Mouse (Mus musculus) CH12.LX (cell line): ENCODE measurements around the gene Ubn2. TPM values are rescaled to one million over a fixed set of nuclear protein-coding genes. Genes with fewer than 3 reads are reported as not detected.

Source experiments
- DNase-seq: peaks from one replicate; pipeline ENCODE4 v3.0.0-alpha.2; 2013; ENCODE audit errors: extremely low read depth
- H3K27ac ChIP-seq: 2 replicates; pipeline ENCODE4 v1.5.1; 2012; ENCODE audit warnings: low read depth, mild to moderate bottlenecking, control low read depth, moderate library complexity; ENCODE audit not compliant: insufficient read depth
- H3K27me3 ChIP-seq: replicated peaks from 2 replicates; pipeline ENCODE3; 2012; ENCODE audit warnings: inconsistent platforms
- H3K36me3 ChIP-seq, 2 experiments: replicated peaks in 1 of 2; 2 replicates each; pipeline versions ENCODE3 to v1.6.1; 2012; ENCODE audit warnings: inconsistent platforms in 1 of 2, low read length in 1 of 2, mild to moderate bottlenecking in 1 of 2, mixed read lengths in 1 of 2, moderate library complexity in 1 of 2; ENCODE audit not compliant: control insufficient read depth in 1 of 2, insufficient read depth in 1 of 2
- H3K4me1 ChIP-seq, 2 experiments: 2 replicates each; pipeline ENCODE4 v1.6.1; 2012; ENCODE audit warnings: inconsistent platforms in 1 of 2, moderate library complexity in 1 of 2; ENCODE audit not compliant: insufficient read depth in 2 of 2, control insufficient read depth in 1 of 2
- H3K4me2 ChIP-seq: 2 replicates; pipeline ENCODE4 v1.6.1; 2012; ENCODE audit warnings: low read depth, mild to moderate bottlenecking, control low read depth; ENCODE audit not compliant: poor library complexity, insufficient read depth, severe bottlenecking
- H3K4me3 ChIP-seq, 3 experiments: fragments of 150-350 bp in 1 of 3; sonication (generic) in 1 of 3; replicated peaks in 1 of 3; 2 replicates each; pipeline versions ENCODE3 to v1.5.1; 2011 to 2012; ENCODE audit warnings: low read depth in 2 of 3, low read length in 2 of 3, mild to moderate bottlenecking in 2 of 3, moderate library complexity in 2 of 3, control low read depth in 1 of 3, improper control_type of control experiment in 1 of 3, inconsistent platforms in 1 of 3, mixed read lengths in 1 of 3; ENCODE audit not compliant: poor library complexity in 1 of 3
- H3K79me2 ChIP-seq: replicated peaks from 2 replicates; pipeline ENCODE4 v1.6.1; 2012; ENCODE audit warnings: mild to moderate bottlenecking, moderate library complexity; ENCODE audit not compliant: control insufficient read depth, poor library complexity, insufficient read depth, severe bottlenecking; ENCODE audit errors: extremely low read depth
- H3K9ac ChIP-seq: 2 replicates; pipeline ENCODE4 v1.6.1; 2012; ENCODE audit warnings: low read depth, mild to moderate bottlenecking, control low read depth, moderate library complexity; ENCODE audit not compliant: insufficient read depth
- H3K9me3 ChIP-seq: replicated peaks from 2 replicates; pipeline ENCODE3; 2012; ENCODE audit warnings: low read length, inconsistent platforms, mixed read lengths
- BHLHE40 ChIP-seq: IDR thresholded peaks from 2 replicates; pipeline ENCODE4 v1.6.1; 2011; ENCODE audit warnings: mild to moderate bottlenecking, low read depth, low read length, improper control_type of control experiment
- CHD1 ChIP-seq: IDR thresholded peaks from 2 replicates; pipeline ENCODE4 v1.6.1; 2012; ENCODE audit warnings: low read depth, low read length, improper control_type of control experiment, inconsistent platforms
- CTCF ChIP-seq, 2 experiments: IDR thresholded peaks in 1 of 2; conservative IDR thresholded peaks in 1 of 2; 2 replicates each; pipeline ENCODE4 v1.5.1; 2011 to 2012; ENCODE audit warnings: low read depth in 2 of 2, low read length in 2 of 2, improper control_type of control experiment in 1 of 2, inconsistent platforms in 1 of 2, mild to moderate bottlenecking in 1 of 2, moderate library complexity in 1 of 2
- JUN ChIP-seq: IDR thresholded peaks from 2 replicates; pipeline ENCODE4 v1.6.1; 2011; ENCODE audit warnings: low read depth, mild to moderate bottlenecking, low read length, improper control_type of control experiment, moderate library complexity; ENCODE audit not compliant: insufficient read depth
- MAFK ChIP-seq: IDR thresholded peaks from 2 replicates; pipeline ENCODE4 v1.6.1; 2011; ENCODE audit warnings: low read length, improper control_type of control experiment; ENCODE audit not compliant: insufficient replicate concordance
- MAX ChIP-seq: IDR thresholded peaks from 2 replicates; pipeline ENCODE4 v1.6.1; 2011; ENCODE audit warnings: low read length, improper control_type of control experiment
- MYC ChIP-seq: IDR thresholded peaks from 2 replicates; pipeline ENCODE4 v1.6.1; 2011; ENCODE audit warnings: low read depth, mild to moderate bottlenecking, improper control_type of control experiment, low read length
- NRF1 ChIP-seq: IDR thresholded peaks from 2 replicates; pipeline ENCODE4 v1.6.1; 2014; ENCODE audit warnings: low read depth, mild to moderate bottlenecking, inconsistent platforms, low read length, improper control_type of control experiment, moderate library complexity
- PAX5 ChIP-seq: IDR thresholded peaks from 2 replicates; pipeline ENCODE4 v1.6.1; 2012; ENCODE audit warnings: low read length, inconsistent platforms, mixed read lengths
- POLR2A ChIP-seq: IDR thresholded peaks from 2 replicates; pipeline ENCODE4 v1.6.1; 2011; ENCODE audit warnings: low read depth, mild to moderate bottlenecking, improper control_type of control experiment, low read length
- RAD21 ChIP-seq: IDR thresholded peaks from 2 replicates; pipeline ENCODE4 v1.6.1; 2011; ENCODE audit warnings: low read depth, mild to moderate bottlenecking, low read length, improper control_type of control experiment, moderate library complexity
- SMC3 ChIP-seq: IDR thresholded peaks from 2 replicates; pipeline ENCODE4 v1.6.1; 2011; ENCODE audit warnings: low read depth, low read length, improper control_type of control experiment
- TBP ChIP-seq: conservative IDR thresholded peaks from 2 replicates; pipeline ENCODE4 v1.6.1; 2011; ENCODE audit warnings: low read depth, low read length, improper control_type of control experiment
- dilution Hi-C: fragments of 300-500 bp; cut with MboI; formaldehyde crosslinking; loops from 2 replicates; pipeline ENCODE4 v1.14.3; 2020; ENCODE audit warnings: low sequenced_read_pairs; ENCODE audit not compliant: extremely low pct_unique_long_range_greater_than_20kb, extremely low pct_ligation_motif_present
- in situ Hi-C: fragments of 300-500 bp; cut with MboI; formaldehyde crosslinking; loops from 3 replicates; pipeline ENCODE4 v1.14.3; 2019; ENCODE audit warnings: low sequenced_read_pairs, low pct_ligation_motif_present, low pct_unique_long_range_greater_than_20kb, mixed read lengths
- polyA plus RNA-seq: library from polyadenylated mRNA; unstranded; fragments of >175 nt; gene quantifications from 2 replicates; pipeline ENCODE4 v1.2.1, GENCODE M21; 2012; ENCODE audit warnings: low read depth; ENCODE audit not compliant: insufficient read length
- total RNA-seq, 2 experiments: library from RNA; depleted of rRNA; stranded (reverse); fragments of 300-350 nt in 1 of 2; fragments of >200 nt in 1 of 2; gene quantifications; 2 replicates each; pipeline ENCODE4 v1.2.3; 2012 to 2014

Gene Ubn2
- total and polyA plus RNA-seq, 3 experiments, result 4.7 to 7.2 (median 5.2) TPM

GRCm38 (mm10) chr6:38534640-38535365 is 101.1 kb downstream of the Ubn2 start (continued):
- TF ChIP-seq TBP, result 0 out of 2 replicates have a peak, but pooled peaks have one; percentile 38
- TF ChIP-seq SMC3, result peak; percentile 42
- TF ChIP-seq JUN, result no peak
- TF ChIP-seq CHD1, result no peak
- peak; percentile 41; the same call in 1 of the 2 replicates for TF ChIP-seq MAX
- peak; percentile 39 to 87; a peak in 2 of 4 replicates for TF ChIP-seq CTCF (conservative IDR thresholded peaks at IDR 0.05 in 1 of 2, IDR thresholded peaks at IDR 0.05 in 1 of 2; ENCODE audit: low read depth in 2 of 2, low read length in 2 of 2)
- TF ChIP-seq MYC, result peak; percentile 65
- no peak for TF ChIP-seq MAFK
- peak; percentile 79 for TF ChIP-seq POLR2A
- TF ChIP-seq RAD21, result no peak; the same call in none of the 2 replicates

GRCm38 (mm10) chr6:38535366-38535690 is 101.6 kb downstream of the Ubn2 start:
- Histone ChIP-seq H3K27ac (no peak overlapping the region), H3K4me3 (peak overlapping the region; percentile 85 to 90 (median 85)), H3K27me3 (no peaks in the 10 kb centered on the region), H3K9me3 (no peaks in the 10 kb centered on the region), H3K9ac (peak overlapping the region; percentile 60), H3K4me2 (peak overlapping the region; percentile 74; the same call in 1 of the 2 replicates), H3K36me3 (peaks cover 0 to 12% of the 10 kb centered on the region in 2 experiments), H3K79me2 (no peaks in the 10 kb centered on the region; the same call in 1 of the 2 replicates), H3K4me1 (peaks cover 3 to 18% of the 10 kb centered on the region in 2 experiments; a peak in 3 of 4 replicates)
- no peak for DNase-seq
- in situ Hi-C loops, result loop anchor here (25.0 kb wide), 1 partner anchor 373 kb away; no protein-coding TSS in a partner anchor
- dilution Hi-C loops, result no loop called here
- 0 out of 2 replicates have a peak, but pooled peaks have one; percentile 4 for TF ChIP-seq MAX
- no peak for TF ChIP-seq SMC3
- TF ChIP-seq NRF1, result 0 out of 2 replicates have a peak, but pooled peaks have one; percentile 12

GRCm38 (mm10) chr6:38535788-38536187 is 102.0 kb downstream of the Ubn2 start:
- DNase-seq, result no peak
- Histone ChIP-seq H3K4me3 (peak overlapping the region; percentile 85 to 90 (median 85)), H3K4me1 (peaks cover 3 to 18% of the 10 kb centered on the region in 2 experiments; a peak in 3 of 4 replicates), H3K9me3 (no peaks in the 10 kb centered on the region), H3K9ac (peak overlapping the region; percentile 60; the same call in 1 of the 2 replicates), H3K27ac (no peak overlapping the region), H3K79me2 (no peaks in the 10 kb centered on the region; the same call in 1 of the 2 replicates), H3K4me2 (peak overlapping the region; percentile 74), H3K27me3 (no peaks in the 10 kb centered on the region), H3K36me3 (peaks cover 0 to 13% of the 10 kb centered on the region in 2 experiments)
- TF ChIP-seq POLR2A, result no peak
- TF ChIP-seq PAX5, result no peak
- peak; percentile 62; the same call in 1 of the 2 replicates for TF ChIP-seq BHLHE40
- TF ChIP-seq JUN, result no peak
- in situ Hi-C loops, result loop anchor here (25.0 kb wide), 1 partner anchor 373 kb away; no protein-coding TSS in a partner anchor
- dilution Hi-C loops, result no loop called here
